Mouse (Mus musculus) midbrain, embryonic 14.5 days (tissue): Measurements from ENCODE around the gene Tmem25. TPM values are rescaled to one million over a fixed set of nuclear protein-coding genes. Genes with fewer than 3 reads are reported as not detected.

ENCODE experiments used
- ATAC-seq: fragments of 200-750 bp; cut with Nextera tagmentation; 2 replicates; pipeline ENCODE4 v1.8.0; 2017; ENCODE audit warnings: moderate number of reproducible peaks, moderate library complexity; ENCODE audit not compliant: low FRiP score, low TSS enrichment
- DNase-seq: peaks from one replicate; pipeline ENCODE4 v3.0.0-alpha.2; 2015
- H3K27ac ChIP-seq: fragments of 300-500 bp; sonication (generic); replicated peaks from 2 replicates; pipeline ENCODE4 v1.5.1; 2014; ENCODE audit warnings: mild to moderate bottlenecking, low read depth, low read length, moderate library complexity
- H3K27me3 ChIP-seq: fragments of 300-500 bp; sonication (generic); 2 replicates; pipeline ENCODE4 v1.6.1; 2014; ENCODE audit warnings: low read length, control low read depth, mixed read lengths; ENCODE audit not compliant: control insufficient read depth, insufficient read depth
- H3K36me3 ChIP-seq: fragments of 300-500 bp; sonication (generic); 2 replicates; pipeline ENCODE4 v1.6.1; 2014; ENCODE audit warnings: low read length, control low read depth; ENCODE audit not compliant: control insufficient read depth, insufficient read depth
- H3K4me1 ChIP-seq: fragments of 300-500 bp; sonication (generic); 2 replicates; pipeline ENCODE4 v1.6.1; 2014; ENCODE audit warnings: mild to moderate bottlenecking, antibody characterized with exemption, low read length, control low read depth; ENCODE audit not compliant: control insufficient read depth, insufficient read depth
- H3K4me2 ChIP-seq: fragments of 300-500 bp; sonication (generic); 2 replicates; pipeline ENCODE4 v1.6.1; 2014; ENCODE audit warnings: mild to moderate bottlenecking, low read length, moderate library complexity
- H3K4me3 ChIP-seq: fragments of 300-500 bp; sonication (generic); replicated peaks from 2 replicates; pipeline ENCODE4 v1.5.1; 2014; ENCODE audit warnings: low read depth, low read length
- H3K9ac ChIP-seq: fragments of 300-500 bp; sonication (generic); replicated peaks from 2 replicates; pipeline ENCODE4 v1.6.1; 2014; ENCODE audit warnings: mild to moderate bottlenecking, low read length, moderate library complexity
- H3K9me3 ChIP-seq: fragments of 300-500 bp; sonication (generic); 2 replicates; pipeline ENCODE4 v1.6.1; 2016; ENCODE audit warnings: low read length, control low read depth, mixed read lengths; ENCODE audit not compliant: control insufficient read depth
- WGBS: fragments of 180-500 bp; shearing (Covaris S2); extraction: QIAGEN DNeasy Blood & Tissue Kit; methylation state at CpG from one replicate; pipeline ENCODE4 v1.1.7; 2014; 5-methylcytosine and 5-hydroxymethylcytosine counted together
- polyA plus RNA-seq: library from polyadenylated mRNA; unstranded; fragments of >200 nt; fragmentation: Nextera tagmentation; extraction: Ambion mirVana; gene quantifications from 2 replicates; pipeline ENCODE4 v1.2.1, GENCODE M21; 2014

Tmem25 gene
- polyA plus RNA-seq, 1 experiment from 2014 or later = 10.0 TPM

- ATAC-seq (no peak), DNase-seq (no peak)
- Histone ChIP-seq H3K9ac (no peak overlapping the region), H3K4me1 (no peaks in the 10 kb centered on the region), H3K27ac (no peak overlapping the region), H3K27me3 (no peaks in the 10 kb centered on the region), H3K36me3 (peaks cover 100% of the 10 kb centered on the region), H3K4me3 (no peak overlapping the region), H3K9me3 (no peaks in the 10 kb centered on the region), H3K4me2 (no peak overlapping the region)
- WGBS = 92% methylated on average over 15 of the region's 15 CpGs
These were observed 21.1 kb upstream of the Tmem25 start for GRCm38 (mm10) chr9:44819920-44820827.

- no peak for DNase-seq
- no peak for ATAC-seq
- Histone ChIP-seq H3K4me3 (no peak overlapping the region), H3K9me3 (no peaks in the 10 kb centered on the region), H3K9ac (no peak overlapping the region), H3K4me2 (no peak overlapping the region), H3K27ac (no peak overlapping the region), H3K27me3 (no peaks in the 10 kb centered on the region), H3K36me3 (peaks cover 100% of the 10 kb centered on the region), H3K4me1 (no peaks in the 10 kb centered on the region)
- WGBS = 90% methylated on average over 5 of the region's 5 CpGs
These were observed 18.4 kb upstream of the Tmem25 start for GRCm38 (mm10) chr9:44817522-44817921.

- Histone ChIP-seq H3K9me3 (no peaks in the 10 kb centered on the region), H3K27ac (no peak overlapping the region), H3K4me2 (no peak overlapping the region), H3K27me3 (no peaks in the 10 kb centered on the region), H3K36me3 (peaks cover 100% of the 10 kb centered on the region), H3K9ac (no peak overlapping the region), H3K4me1 (no peaks in the 10 kb centered on the region), H3K4me3 (no peak overlapping the region)
- ATAC-seq (no peak), DNase-seq (no peak)
- 96% methylated on average over 8 of the region's 8 CpGs for WGBS
These were observed 15.1 kb upstream of the Tmem25 start for GRCm38 (mm10) chr9:44814179-44814578.

DNA sequence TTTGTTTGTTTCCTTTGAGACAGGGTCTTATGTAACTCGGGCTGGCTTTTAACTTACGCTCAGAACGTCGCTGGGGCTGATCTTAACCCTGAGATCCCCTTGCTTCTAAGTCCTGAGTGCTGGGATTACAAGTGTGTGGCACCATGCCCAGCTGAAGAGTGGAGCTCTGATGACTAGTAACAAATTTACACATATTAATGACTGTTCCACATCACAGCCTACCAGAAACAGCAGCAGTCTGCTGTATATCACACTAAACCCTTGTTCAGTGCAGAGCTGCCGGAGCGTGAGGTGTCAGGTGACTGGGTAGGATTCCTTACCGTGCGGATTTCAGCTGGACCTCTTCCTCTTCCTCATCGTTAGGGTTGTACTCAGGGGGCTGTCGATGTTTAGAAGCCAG lies 11.2 kb upstream of the Tmem25 start:
- H3K36me3 ChIP-seq = peaks cover 99% of the 10 kb centered on the region
- no peak overlapping the region for H3K9ac ChIP-seq
- DNase-seq = no peak
- H3K27ac ChIP-seq = no peak overlapping the region
- WGBS = 92% methylated on average over 10 of the region's 10 CpGs
- ATAC-seq = no peak
- H3K4me1 ChIP-seq = no peaks in the 10 kb centered on the region
- no peak overlapping the region for H3K4me2 ChIP-seq
- no peaks in the 10 kb centered on the region for H3K9me3 ChIP-seq
- H3K4me3 ChIP-seq = no peak overlapping the region
- H3K27me3 ChIP-seq = no peaks in the 10 kb centered on the region

GRCm38 (mm10) chr9:44807778-44808177 lies 8.7 kb upstream of the Tmem25 start:
- H3K4me3 ChIP-seq = no peak overlapping the region
- no peak overlapping the region for H3K4me2 ChIP-seq
- no peak overlapping the region for H3K27ac ChIP-seq
- ATAC-seq (no peak), DNase-seq (no peak)
- no peaks in the 10 kb centered on the region for H3K27me3 ChIP-seq
- H3K4me1 ChIP-seq = no peaks in the 10 kb centered on the region
- WGBS = 94% methylated on average over 10 of the region's 10 CpGs
- peaks cover 88% of the 10 kb centered on the region for H3K36me3 ChIP-seq
- H3K9ac ChIP-seq = no peak overlapping the region
- H3K9me3 ChIP-seq = no peaks in the 10 kb centered on the region

- H3K4me2 ChIP-seq = no peak overlapping the region
- H3K27ac ChIP-seq = no peak overlapping the region
- no peaks in the 10 kb centered on the region for H3K4me1 ChIP-seq
- 80% methylated on average over 5 of the region's 5 CpGs for WGBS
- H3K27me3 ChIP-seq = no peaks in the 10 kb centered on the region
- H3K9me3 ChIP-seq = no peaks in the 10 kb centered on the region
- peaks cover 85% of the 10 kb centered on the region for H3K36me3 ChIP-seq
- no peak overlapping the region for H3K4me3 ChIP-seq
- no peak overlapping the region for H3K9ac ChIP-seq
- DNase-seq = no peak
- no peak for ATAC-seq
These were observed 8.0 kb upstream of the Tmem25 start for GRCm38 (mm10) chr9:44807141-44807540.

GRCm38 (mm10) chr9:44805536-44805935 lies 6.4 kb upstream of the Tmem25 start:
- H3K9me3 ChIP-seq = no peaks in the 10 kb centered on the region
- peaks cover 69% of the 10 kb centered on the region for H3K36me3 ChIP-seq
- DNase-seq = no peak
- ATAC-seq = no peak
- H3K27me3 ChIP-seq = no peaks in the 10 kb centered on the region
- no peak overlapping the region for H3K27ac ChIP-seq
- WGBS = 95% methylated on average over 5 of the region's 5 CpGs
- H3K4me3 ChIP-seq = no peak overlapping the region
- no peak overlapping the region for H3K4me2 ChIP-seq
- no peaks in the 10 kb centered on the region for H3K4me1 ChIP-seq
- H3K9ac ChIP-seq = no peak overlapping the region

- no peak overlapping the region for H3K27ac ChIP-seq
- no peak for ATAC-seq
- H3K4me2 ChIP-seq = no peak overlapping the region
- DNase-seq = no peak
- peaks cover 4% of the 10 kb centered on the region; the same call in 1 of the 2 replicates for H3K4me1 ChIP-seq
- no peak overlapping the region for H3K4me3 ChIP-seq
- WGBS = 93% methylated on average over 10 of the region's 10 CpGs
- peaks cover 60% of the 10 kb centered on the region for H3K36me3 ChIP-seq
- no peak overlapping the region for H3K9ac ChIP-seq
- no peaks in the 10 kb centered on the region for H3K9me3 ChIP-seq
- H3K27me3 ChIP-seq = no peaks in the 10 kb centered on the region
These were observed 5.6 kb upstream of the Tmem25 start for GRCm38 (mm10) chr9:44804678-44805077.
